Mouse (Mus musculus) hindbrain, embryonic 16.5 days (tissue): ENCODE data around the gene Ldhb. TPM values are rescaled to one million over a fixed set of nuclear protein-coding genes. Genes with fewer than 3 reads are reported as not detected.

Experiments used
- ATAC-seq: fragments of 200-750 bp; cut with Nextera tagmentation; 2 replicates; pipeline ENCODE4 v1.8.0; 2017; ENCODE audit warnings: moderate TSS enrichment, moderate library complexity
- H3K27ac ChIP-seq: fragments of 300-500 bp; sonication (generic); 2 replicates; pipeline ENCODE4 v1.5.1; 2014; ENCODE audit warnings: low read depth, mild to moderate bottlenecking, control low read depth, low read length, moderate library complexity
- H3K27me3 ChIP-seq: fragments of 300-500 bp; sonication (generic); replicated peaks from 2 replicates; pipeline ENCODE4 v1.6.1; 2014; ENCODE audit warnings: low read length; ENCODE audit not compliant: control insufficient read depth, insufficient read depth
- H3K36me3 ChIP-seq: fragments of 300-500 bp; sonication (generic); 2 replicates; pipeline ENCODE4 v1.6.1; 2014; ENCODE audit warnings: mild to moderate bottlenecking, low read length, moderate library complexity, mixed read lengths; ENCODE audit not compliant: control insufficient read depth, insufficient read depth
- H3K4me1 ChIP-seq: fragments of 300-500 bp; sonication (generic); 2 replicates; pipeline ENCODE4 v1.6.1; 2014; ENCODE audit warnings: low read depth, low read length; ENCODE audit not compliant: control insufficient read depth, insufficient read depth
- H3K4me2 ChIP-seq: fragments of 300-500 bp; sonication (generic); 2 replicates; pipeline ENCODE4 v1.6.1; 2014; ENCODE audit warnings: mild to moderate bottlenecking, low read length, control low read depth, moderate library complexity
- H3K4me3 ChIP-seq: fragments of 300-500 bp; sonication (generic); 2 replicates; pipeline ENCODE4 v1.5.1; 2014; ENCODE audit warnings: mild to moderate bottlenecking, low read length, control low read depth, moderate library complexity
- H3K9ac ChIP-seq: fragments of 300-500 bp; sonication (generic); 2 replicates; pipeline ENCODE4 v1.6.1; 2014; ENCODE audit warnings: low read depth, mild to moderate bottlenecking, control low read depth, low read length, moderate library complexity
- H3K9me3 ChIP-seq: fragments of 300-500 bp; sonication (generic); 2 replicates; pipeline ENCODE4 v1.6.1; 2014; ENCODE audit warnings: mild to moderate bottlenecking, low read length, moderate library complexity; ENCODE audit not compliant: control insufficient read depth
- WGBS: fragments of 180-500 bp; shearing (Covaris S2); extraction: QIAGEN DNeasy Blood & Tissue Kit; methylation state at CpG from one replicate; pipeline ENCODE4 v1.1.7; 2014; 5-methylcytosine and 5-hydroxymethylcytosine counted together
- polyA plus RNA-seq: library from polyadenylated mRNA; unstranded; fragments of >200 nt; fragmentation: Nextera tagmentation; extraction: Ambion mirVana; gene quantifications from 2 replicates; pipeline ENCODE4 v1.2.1, GENCODE M21; 2015

Gene Ldhb
- polyA plus RNA-seq, 1 experiment from 2014 or later, result 590 TPM

DNA sequence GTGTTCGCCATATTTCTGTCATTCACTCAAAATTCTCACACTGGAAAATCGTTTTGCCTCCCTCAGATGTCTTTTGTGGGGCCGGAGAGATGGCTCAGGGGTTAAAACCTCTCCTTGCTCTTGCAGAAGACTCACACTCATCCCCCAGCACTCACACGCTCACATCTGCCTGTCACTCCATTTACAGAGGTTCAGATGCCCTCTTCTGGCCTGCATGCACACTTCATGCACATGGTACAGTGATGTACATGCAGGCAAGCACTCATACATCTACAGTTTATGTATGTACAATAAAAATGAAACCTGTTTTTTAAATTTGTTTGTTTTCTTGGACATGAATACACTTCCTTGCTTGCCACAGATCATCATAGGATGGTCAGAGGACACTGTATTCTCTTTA lies 38.2 kb downstream of the Ldhb start:
- no peaks in the 10 kb centered on the region for H3K4me1 ChIP-seq
- no peak overlapping the region for H3K4me2 ChIP-seq
- H3K27me3 ChIP-seq, result no peaks in the 10 kb centered on the region
- WGBS, result 56% methylated on average over 4 of the region's 4 CpGs
- ATAC-seq, result peak; percentile 90
- no peak overlapping the region for H3K4me3 ChIP-seq
- H3K27ac ChIP-seq, result no peak overlapping the region
- H3K9ac ChIP-seq, result no peak overlapping the region
- H3K9me3 ChIP-seq, result no peaks in the 10 kb centered on the region
- no peaks in the 10 kb centered on the region for H3K36me3 ChIP-seq

GRCm38 (mm10) chr6:142462194-142462593 lies 45.6 kb downstream of the Ldhb start:
- no peak for ATAC-seq
- no peak overlapping the region for H3K27ac ChIP-seq
- no peak overlapping the region for H3K4me3 ChIP-seq
- no peaks in the 10 kb centered on the region for H3K27me3 ChIP-seq
- no peak overlapping the region for H3K9ac ChIP-seq
- H3K4me1 ChIP-seq, result no peaks in the 10 kb centered on the region
- H3K36me3 ChIP-seq, result no peaks in the 10 kb centered on the region
- H3K4me2 ChIP-seq, result no peak overlapping the region
- H3K9me3 ChIP-seq, result no peaks in the 10 kb centered on the region
- WGBS, result 81% methylated on average over 6 of the region's 6 CpGs

- Histone ChIP-seq H3K36me3 (no peaks in the 10 kb centered on the region), H3K4me1 (no peaks in the 10 kb centered on the region), H3K9me3 (no peaks in the 10 kb centered on the region), H3K9ac (no peak overlapping the region), H3K4me2 (no peak overlapping the region), H3K4me3 (no peak overlapping the region), H3K27ac (no peak overlapping the region), H3K27me3 (no peaks in the 10 kb centered on the region)
- WGBS, result 59% methylated on average over 14 of the region's 14 CpGs
- peak; percentile 54 for ATAC-seq
Measured at GRCm38 (mm10) chr6:142459017-142459678, 48.6 kb downstream of the Ldhb start.

DNA sequence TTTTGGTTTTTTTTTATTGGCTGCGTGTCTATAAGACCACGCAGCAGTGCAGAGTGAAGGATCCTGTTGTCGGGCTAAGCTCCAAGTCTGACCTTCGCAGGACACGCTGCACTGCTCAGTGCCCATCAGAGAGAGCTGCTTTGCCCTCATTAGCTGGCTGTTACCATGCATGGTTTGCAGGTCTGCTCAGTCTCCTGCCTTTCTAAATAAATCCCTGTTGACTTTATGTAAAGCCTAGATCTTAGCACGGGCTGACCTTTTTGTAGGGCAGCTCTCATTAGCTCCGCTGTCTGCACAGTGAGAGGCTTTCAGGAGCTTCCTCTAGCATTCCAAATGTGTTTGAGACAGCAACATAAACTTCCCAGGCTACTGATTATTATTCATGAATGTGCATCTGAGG lies 49.7 kb downstream of the Ldhb start:
- no peaks in the 10 kb centered on the region for H3K4me1 ChIP-seq
- H3K27me3 ChIP-seq, result no peaks in the 10 kb centered on the region
- H3K4me2 ChIP-seq, result no peak overlapping the region
- H3K9ac ChIP-seq, result no peak overlapping the region
- no peaks in the 10 kb centered on the region for H3K36me3 ChIP-seq
- H3K4me3 ChIP-seq, result no peak overlapping the region
- H3K9me3 ChIP-seq, result no peaks in the 10 kb centered on the region
- H3K27ac ChIP-seq, result no peak overlapping the region
- 31% methylated on average over 7 of the region's 7 CpGs for WGBS
- peak; percentile 63 for ATAC-seq

- Histone ChIP-seq H3K9ac (no peak overlapping the region), H3K9me3 (no peaks in the 10 kb centered on the region), H3K27ac (no peak overlapping the region), H3K27me3 (no peaks in the 10 kb centered on the region), H3K4me2 (no peak overlapping the region), H3K36me3 (no peaks in the 10 kb centered on the region), H3K4me3 (no peak overlapping the region), H3K4me1 (no peaks in the 10 kb centered on the region)
- ATAC-seq, result no peak
- WGBS, result 69% methylated on average over 7 of the region's 7 CpGs
Measured at GRCm38 (mm10) chr6:142455314-142455996, 52.3 kb downstream of the Ldhb start.

DNA sequence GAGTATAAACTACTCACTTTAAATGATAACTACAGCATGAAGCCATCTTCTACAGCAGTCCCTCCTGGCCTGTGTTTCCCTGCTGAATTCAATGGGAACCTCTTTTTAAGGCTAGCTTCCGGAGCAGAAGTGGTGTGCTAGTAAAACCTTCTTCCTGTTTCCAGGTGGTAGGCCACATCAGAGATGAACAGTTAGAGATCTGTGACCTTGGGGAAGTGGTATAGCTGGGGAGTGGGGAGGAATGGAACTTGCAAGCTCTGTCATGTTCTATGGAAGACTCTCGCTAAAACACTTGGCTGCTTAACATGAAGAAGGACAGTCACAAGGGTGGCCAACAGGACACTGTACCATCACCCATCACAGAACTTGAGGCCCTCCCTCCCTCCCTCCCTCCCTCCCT lies 54.4 kb downstream of the Ldhb start:
- Histone ChIP-seq H3K9ac (no peak overlapping the region), H3K27me3 (no peaks in the 10 kb centered on the region), H3K4me2 (no peak overlapping the region), H3K4me3 (no peak overlapping the region), H3K4me1 (no peaks in the 10 kb centered on the region), H3K36me3 (no peaks in the 10 kb centered on the region), H3K9me3 (no peaks in the 10 kb centered on the region), H3K27ac (no peak overlapping the region)
- WGBS, result 89% methylated on average over 2 of the region's 2 CpGs
- ATAC-seq, result no peak

GRCm38 (mm10) chr6:142451381-142451780 lies 56.4 kb downstream of the Ldhb start:
- ATAC-seq, result no peak
- Histone ChIP-seq H3K36me3 (no peaks in the 10 kb centered on the region), H3K27me3 (no peaks in the 10 kb centered on the region), H3K27ac (no peak overlapping the region), H3K4me2 (no peak overlapping the region), H3K4me3 (no peak overlapping the region), H3K4me1 (no peaks in the 10 kb centered on the region), H3K9me3 (no peaks in the 10 kb centered on the region), H3K9ac (no peak overlapping the region)
- 76% methylated on average over 12 of the region's 12 CpGs for WGBS

Other genes with a start within 250 kb of the Ldhb start
- gene Iapp, start 209.5 kb downstream of the Ldhb start, polyA plus RNA-seq, result 0.31 TPM in 1 of 2 replicates, not detected in the other
- 0.41 and 0.57 TPM in 2 replicates for gene Slco1a5, start 185.0 kb downstream of the Ldhb start, polyA plus RNA-seq
- gene Pyroxd1, start 162.3 kb downstream of the Ldhb start, polyA plus RNA-seq, result 18.3 and 20.1 TPM in 2 replicates
- 19.5 and 23.1 TPM in 2 replicates for gene Recql, start 120.9 kb downstream of the Ldhb start, polyA plus RNA-seq
- 68.6 and 75.9 TPM in 2 replicates for gene Golt1b, start 120.7 kb downstream of the Ldhb start, polyA plus RNA-seq
- 2.4 and 4.9 TPM in 2 replicates for gene Spx, start 94.5 kb downstream of the Ldhb start, polyA plus RNA-seq
- gene Gys2, start 34.8 kb downstream of the Ldhb start, polyA plus RNA-seq, result 0.08 and 0.09 TPM in 2 replicates
- gene Kcnj8, start 63.7 kb upstream of the Ldhb start, polyA plus RNA-seq, result 14.8 and 15.3 TPM in 2 replicates
- 2.8 and 4.3 TPM in 2 replicates for gene Abcc9, start 194.4 kb upstream of the Ldhb start, polyA plus RNA-seq
- gene Cmas, start 248.7 kb upstream of the Ldhb start, polyA plus RNA-seq, result 182 and 193 TPM in 2 replicates